Mouse (Mus musculus) lung, adult 2 months (tissue): ENCODE data around the gene Zfp513.

Experiments
- CTCF ChIP-seq: fragments of 200-500 bp; IDR thresholded peaks from 2 replicates; pipeline ENCODE4 v1.5.1; 2011; ENCODE audit warnings: mild to moderate bottlenecking, low read length, control low read depth; ENCODE audit not compliant: insufficient read depth
- POLR2A ChIP-seq: fragments of 200-500 bp; IDR thresholded peaks from 2 replicates; pipeline ENCODE4 v1.6.1; 2011; ENCODE audit warnings: low read depth, mild to moderate bottlenecking, control low read depth, low read length, borderline replicate concordance; ENCODE audit errors: extremely low read depth

DNA sequence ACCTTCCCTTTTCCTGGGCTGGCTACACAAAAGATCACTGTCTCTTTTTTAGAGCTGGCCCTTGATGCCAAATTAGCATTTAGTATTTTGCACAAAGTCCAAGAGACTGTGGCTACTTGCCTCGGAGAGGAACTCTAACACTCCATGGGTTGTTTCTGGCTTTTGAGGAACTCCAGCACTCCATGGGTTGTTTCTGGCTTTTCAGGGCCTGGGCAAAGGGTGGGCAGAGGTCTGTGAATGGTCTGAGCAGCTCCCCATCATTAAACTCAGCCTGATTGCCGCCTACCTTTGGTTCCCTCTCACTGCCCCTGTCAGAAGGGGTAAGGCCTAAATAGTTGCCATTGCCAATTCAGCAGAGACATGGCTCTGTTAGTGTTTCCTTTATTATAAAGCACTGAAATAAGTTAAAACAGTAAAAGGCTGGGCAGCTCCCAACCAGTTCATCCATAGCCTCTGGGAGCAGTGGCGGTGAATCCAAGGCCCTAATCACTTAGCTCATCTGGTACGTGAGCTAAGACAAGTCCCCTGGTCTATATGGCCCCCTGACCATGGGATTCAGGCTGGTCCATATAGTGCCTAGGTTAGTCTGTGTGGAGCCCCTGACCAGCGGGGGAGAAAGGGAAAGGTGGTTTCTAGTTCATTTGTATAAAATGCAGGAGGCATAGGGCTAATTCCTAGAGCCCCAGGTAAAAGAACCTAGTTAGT lies 3.3 kb downstream of the Zfp513 start:
- TF ChIP-seq CTCF, result no peak
- TF ChIP-seq POLR2A, result no peak
